Mouse (Mus musculus): ENCODE data around the gene Ift172.

- TF ChIP-seq POLR2A (IDR thresholded peaks at IDR 0.05; ENCODE audit: insufficient read depth, low read depth, low read length) (no peak), CTCF (IDR thresholded peaks at IDR 0.05; ENCODE audit: insufficient read depth, low read depth, low read length) (no peak)
These were observed 35.9 kb upstream of the Ift172 start for GRCm38 (mm10) chr5:31326850-31327249.

All from olfactory bulb, adult 2 months (tissue).